Mouse (Mus musculus) megakaryocyte, embryonic 14.5 days (primary cell): ENCODE measurements around the gene Polr1b. TPM values are rescaled to one million over a fixed set of nuclear protein-coding genes. Genes with fewer than 3 reads are reported as not detected.

Experiments
- H3K27me3 ChIP-seq: replicated peaks from 2 replicates; pipeline ENCODE3; 2012; ENCODE audit warnings: inconsistent platforms
- H3K36me3 ChIP-seq: replicated peaks from 2 replicates; pipeline ENCODE3; 2012; ENCODE audit warnings: low read length, inconsistent platforms, mixed read lengths
- H3K4me1 ChIP-seq: 2 replicates; pipeline ENCODE4 v1.6.1; 2012; ENCODE audit warnings: inconsistent platforms
- H3K4me3 ChIP-seq: replicated peaks from 2 replicates; pipeline ENCODE3; 2012; ENCODE audit warnings: moderate library complexity, mild to moderate bottlenecking, inconsistent platforms
- H3K9me3 ChIP-seq: 2 replicates; pipeline ENCODE4 v1.6.1; 2012; ENCODE audit warnings: inconsistent platforms
- FLI1 ChIP-seq: IDR thresholded peaks from 2 replicates; pipeline ENCODE4 v1.6.1; 2012; ENCODE audit warnings: low read length, inconsistent platforms, mixed read lengths
- GATA1 ChIP-seq: IDR thresholded peaks from 3 replicates; pipeline ENCODE4 v1.6.1; 2012; ENCODE audit warnings: mixed read lengths, low read length, inconsistent platforms, borderline replicate concordance
- polyA plus RNA-seq: library from polyadenylated mRNA; stranded (reverse); fragments of >175 nt; gene quantifications from 2 replicates; pipeline ENCODE4 v1.2.3, GENCODE M21; 2012; ENCODE audit warnings: low replicate concordance; ENCODE audit not compliant: insufficient read depth

Polr1b gene
- polyA plus RNA-seq, 1 experiment = 2.2 TPM

DNA sequence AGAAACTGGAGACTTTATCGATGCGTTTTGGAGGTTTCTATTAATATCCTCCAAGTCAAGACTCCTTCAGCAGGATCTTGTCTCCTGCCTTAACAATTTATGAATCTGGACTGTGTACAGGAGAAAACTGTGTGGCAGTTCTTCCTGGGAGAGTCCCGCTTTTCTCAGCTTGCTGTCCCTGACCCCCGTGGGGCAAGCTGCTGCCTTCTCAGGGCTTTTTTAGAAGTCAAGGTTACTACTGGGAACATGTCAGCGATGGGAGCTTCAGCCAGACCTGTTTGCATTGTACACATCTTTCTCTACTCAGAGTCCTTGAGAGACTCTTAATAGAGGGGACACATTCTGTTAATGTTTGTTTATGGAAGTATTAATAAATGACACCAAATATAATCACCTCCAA is 49.6 kb downstream of the Polr1b start:
- H3K27me3 ChIP-seq = no peaks in the 10 kb centered on the region
- H3K4me1 ChIP-seq = peaks cover 7% of the 10 kb centered on the region
- peaks cover 15% of the 10 kb centered on the region for H3K9me3 ChIP-seq
- no peaks in the 10 kb centered on the region for H3K36me3 ChIP-seq
- TF ChIP-seq GATA1 (no peak), FLI1 (no peak)
- no peak overlapping the region for H3K4me3 ChIP-seq

- H3K36me3 ChIP-seq = no peaks in the 10 kb centered on the region
- TF ChIP-seq GATA1 (no peak), FLI1 (no peak)
- peaks cover 15% of the 10 kb centered on the region for H3K9me3 ChIP-seq
These were observed 50.3 kb downstream of the Polr1b start for GRCm38 (mm10) chr2:129151111-129151510.

GRCm38 (mm10) chr2:129152751-129153150 is 52.0 kb downstream of the Polr1b start:
- H3K4me1 ChIP-seq = peaks cover 19% of the 10 kb centered on the region
- peaks cover 6% of the 10 kb centered on the region for H3K9me3 ChIP-seq
- no peaks in the 10 kb centered on the region for H3K36me3 ChIP-seq
- H3K4me3 ChIP-seq = peak overlapping the region; percentile 46
- H3K27me3 ChIP-seq = no peaks in the 10 kb centered on the region
- TF ChIP-seq GATA1 = no peak
- no peak for TF ChIP-seq FLI1

More at GRCm38 (mm10) chr2:129151111-129151510, 50.3 kb downstream of the Polr1b start:
- Histone ChIP-seq H3K4me1 (peaks cover 11% of the 10 kb centered on the region), H3K4me3 (no peak overlapping the region), H3K27me3 (no peaks in the 10 kb centered on the region)

DNA sequence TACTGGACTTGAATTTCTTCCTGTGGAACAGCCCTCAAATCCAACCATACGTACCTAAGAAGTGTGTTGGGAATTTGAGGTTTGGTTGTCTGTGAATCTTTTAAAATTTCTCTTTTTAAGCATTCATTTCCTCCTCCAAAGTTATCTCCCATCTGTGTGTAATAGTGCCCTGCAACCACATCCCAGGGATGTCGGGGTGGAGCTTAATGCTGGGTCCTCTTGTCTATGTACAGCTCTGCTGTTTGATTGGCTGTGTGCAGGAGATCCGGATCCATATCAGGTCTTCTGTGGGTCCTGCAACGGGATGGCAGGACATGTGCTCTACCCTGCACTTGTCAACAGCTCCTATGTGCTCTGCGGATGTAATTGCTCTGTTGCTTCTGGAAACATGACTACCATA is 64.0 kb downstream of the Polr1b start:
- Histone ChIP-seq H3K36me3 (no peaks in the 10 kb centered on the region), H3K9me3 (no peaks in the 10 kb centered on the region), H3K27me3 (peaks cover 10% of the 10 kb centered on the region), H3K4me3 (peak overlapping the region; percentile 9), H3K4me1 (peaks cover 47% of the 10 kb centered on the region)
- TF ChIP-seq FLI1 (no peak), GATA1 (no peak)

DNA sequence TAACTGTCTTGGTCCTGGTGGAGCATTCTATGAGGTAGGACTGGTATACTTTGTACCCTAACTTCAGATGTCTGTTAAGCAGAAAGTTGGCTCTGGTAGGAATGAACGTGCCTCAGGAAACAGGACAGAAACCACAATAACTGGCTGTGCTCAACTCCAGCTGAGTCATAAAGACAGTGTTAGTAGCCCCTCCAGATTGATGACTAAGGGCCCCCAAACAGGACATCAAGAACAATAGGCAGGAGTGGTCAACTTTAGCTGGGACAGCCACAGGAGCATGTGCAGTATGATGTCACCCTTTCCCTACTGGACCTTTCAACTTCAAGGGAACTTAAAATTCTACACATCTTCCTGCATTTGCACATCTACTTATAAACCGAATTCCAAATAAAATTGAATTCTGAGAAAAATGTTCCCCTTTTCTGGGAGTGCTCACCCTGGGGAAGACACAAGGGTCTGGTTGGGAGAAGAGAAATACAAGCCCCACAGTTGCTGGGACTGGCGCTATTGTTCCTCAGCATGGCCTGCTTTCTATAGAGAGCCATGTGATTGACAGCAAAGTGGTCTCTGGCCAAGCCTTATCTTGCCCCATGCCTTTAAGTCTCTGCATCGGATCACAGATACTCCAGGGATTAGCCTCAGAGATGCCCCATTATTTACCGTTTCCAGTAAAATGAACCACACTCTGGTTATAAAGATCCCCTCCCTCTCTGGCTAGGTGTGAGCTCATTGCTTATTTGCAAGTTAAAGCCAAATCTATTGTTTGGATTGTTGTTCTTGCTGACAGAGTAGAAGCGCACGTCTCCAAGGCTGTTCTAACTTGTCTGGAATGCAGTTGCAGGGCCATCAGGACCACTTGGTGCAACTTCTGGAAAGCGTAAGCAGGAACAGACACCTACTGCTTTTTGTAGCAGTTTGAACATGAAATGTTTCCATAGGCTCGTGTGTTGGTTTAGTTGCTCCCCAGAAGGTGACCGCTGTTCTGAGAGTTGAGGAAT is 66.0 kb downstream of the Polr1b start:
- H3K36me3 ChIP-seq = no peaks in the 10 kb centered on the region

DNA sequence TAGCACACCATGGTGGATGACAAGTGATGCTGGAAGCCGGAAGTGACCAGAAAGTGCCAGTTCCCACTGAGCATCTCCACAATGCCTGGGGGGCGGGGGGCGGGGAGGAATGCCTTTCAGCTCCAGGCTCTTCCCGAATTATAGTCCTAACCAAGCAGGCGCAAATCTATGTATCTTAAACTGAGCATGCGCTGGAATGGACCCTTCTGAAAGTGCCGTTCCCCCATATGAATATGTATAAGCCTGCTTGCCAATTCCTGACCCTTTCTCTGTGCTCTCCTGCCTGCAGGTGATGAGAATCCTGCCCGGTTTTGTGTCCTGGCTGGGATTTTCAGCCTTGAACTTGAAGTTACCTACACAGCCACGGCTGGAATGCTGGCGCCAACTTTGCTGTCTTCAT is 72.6 kb downstream of the Polr1b start:
- no peak overlapping the region for H3K4me3 ChIP-seq
- no peak for TF ChIP-seq GATA1
- TF ChIP-seq FLI1 = no peak
- H3K36me3 ChIP-seq = no peaks in the 10 kb centered on the region
- H3K27me3 ChIP-seq = no peaks in the 10 kb centered on the region
- H3K9me3 ChIP-seq = no peaks in the 10 kb centered on the region
- peaks cover 53% of the 10 kb centered on the region for H3K4me1 ChIP-seq

More for the DNA sequence above, 66.0 kb downstream of the Polr1b start:
- H3K4me3 ChIP-seq = no peak overlapping the region
- H3K4me1 ChIP-seq = peaks cover 50% of the 10 kb centered on the region
- H3K27me3 ChIP-seq = peaks cover 3% of the 10 kb centered on the region
- TF ChIP-seq GATA1 = no peak
- no peak for TF ChIP-seq FLI1
- no peaks in the 10 kb centered on the region for H3K9me3 ChIP-seq

- no peak for TF ChIP-seq FLI1
- no peak for TF ChIP-seq GATA1
- Histone ChIP-seq H3K4me3 (peak overlapping the region; percentile 86), H3K4me1 (peaks cover 64% of the 10 kb centered on the region), H3K9me3 (no peaks in the 10 kb centered on the region), H3K36me3 (no peaks in the 10 kb centered on the region), H3K27me3 (no peaks in the 10 kb centered on the region)
These were observed 73.7 kb downstream of the Polr1b start for GRCm38 (mm10) chr2:129174474-129174873.

DNA sequence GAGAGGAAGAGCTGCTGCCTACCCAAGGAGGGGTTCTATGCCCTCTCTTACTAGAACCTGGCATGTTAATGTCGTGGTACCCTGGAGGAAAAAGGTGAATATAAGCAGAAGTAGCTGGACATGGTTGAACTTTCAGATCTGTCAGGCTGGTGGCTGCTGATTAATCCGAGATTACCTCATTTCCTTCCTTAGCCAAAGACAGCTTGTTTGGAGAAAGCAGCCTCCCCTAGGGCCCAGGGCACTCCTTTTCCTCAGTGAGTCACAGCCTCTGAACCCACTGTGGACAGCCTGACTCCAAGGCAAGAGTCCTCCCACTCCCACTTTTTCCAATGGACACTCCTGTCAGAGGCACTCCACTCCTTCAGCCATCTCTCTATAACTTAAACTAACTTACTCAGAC is 74.8 kb downstream of the Polr1b start:
- Histone ChIP-seq H3K9me3 (no peaks in the 10 kb centered on the region), H3K4me1 (peaks cover 73% of the 10 kb centered on the region), H3K36me3 (no peaks in the 10 kb centered on the region), H3K27me3 (no peaks in the 10 kb centered on the region), H3K4me3 (peak overlapping the region; percentile 39)
- TF ChIP-seq GATA1 (no peak), FLI1 (no peak)

Other genes with a start within 250 kb of the Polr1b start
- not detected in 2 replicates for gene Fbln7, start 238.0 kb upstream of the Polr1b start, polyA plus RNA-seq
- gene Zc3h8, start 156.9 kb upstream of the Polr1b start, polyA plus RNA-seq = 0.30 TPM in 1 of 2 replicates, not detected in the other
- 1.2 and 3.1 TPM in 2 replicates for gene Zc3h6, start 133.6 kb upstream of the Polr1b start, polyA plus RNA-seq
- 5.8 and 7.2 TPM in 2 replicates for gene Gm10762, start 133.3 kb upstream of the Polr1b start, polyA plus RNA-seq
- not detected in 2 replicates for gene Vinac1, start 52.8 kb upstream of the Polr1b start, polyA plus RNA-seq
- 0.32 and 1.1 TPM in 2 replicates for gene Ttl, start 35.1 kb upstream of the Polr1b start, polyA plus RNA-seq
- gene Chchd5, start 28.7 kb downstream of the Polr1b start, polyA plus RNA-seq = 6.1 and 19.5 TPM in 2 replicates
- 16.4 and 76.5 TPM in 2 replicates for gene Slc20a1, start 97.8 kb downstream of the Polr1b start, polyA plus RNA-seq
- 9.6 and 47.7 TPM in 2 replicates for gene Ckap2l, start 196.2 kb downstream of the Polr1b start, polyA plus RNA-seq
- gene Il1a, start 209.0 kb downstream of the Polr1b start, polyA plus RNA-seq = 1.3 TPM in 1 of 2 replicates, not detected in the other